Mouse (Mus musculus) lung, embryonic 16.5 days (tissue): ENCODE data around the gene Bphl. TPM values are rescaled to one million over a fixed set of nuclear protein-coding genes. Genes with fewer than 3 reads are reported as not detected.
A peak's percentile ranks its signal among the peaks of the same experiment; 100 is the strongest.

Experiments
- ATAC-seq: fragments of 200-750 bp; cut with Nextera tagmentation; 2 replicates; pipeline ENCODE4 v1.8.0; 2017; ENCODE audit warnings: low read depth, mild to moderate bottlenecking, moderate library complexity
- H3K27ac ChIP-seq: fragments of 300-500 bp; sonication (generic); 2 replicates; pipeline ENCODE4 v1.5.1; 2014; ENCODE audit warnings: mild to moderate bottlenecking, control low read depth, low read length
- H3K27me3 ChIP-seq: fragments of 300-500 bp; sonication (generic); 2 replicates; pipeline ENCODE4 v1.6.1; 2014; ENCODE audit warnings: low read depth, low read length, mixed read lengths; ENCODE audit not compliant: control insufficient read depth, insufficient read depth
- H3K36me3 ChIP-seq: fragments of 300-500 bp; sonication (generic); 2 replicates; pipeline ENCODE4 v1.6.1; 2014; ENCODE audit warnings: low read length; ENCODE audit not compliant: control insufficient read depth, insufficient read depth
- H3K4me1 ChIP-seq: fragments of 300-500 bp; sonication (generic); replicated peaks from 2 replicates; pipeline ENCODE4 v1.6.1; 2014; ENCODE audit warnings: low read length, mixed read lengths; ENCODE audit not compliant: control insufficient read depth, insufficient read depth
- H3K4me2 ChIP-seq: fragments of 300-500 bp; sonication (generic); 2 replicates; pipeline ENCODE4 v1.6.1; 2014; ENCODE audit warnings: low read depth, low read length, control low read depth
- H3K4me3 ChIP-seq: fragments of 300-500 bp; sonication (generic); 2 replicates; pipeline ENCODE4 v1.5.1; 2014; ENCODE audit warnings: mild to moderate bottlenecking, low read length, control low read depth
- H3K9ac ChIP-seq: fragments of 300-500 bp; sonication (generic); 2 replicates; pipeline ENCODE4 v1.6.1; 2014; ENCODE audit warnings: low read length, control low read depth
- H3K9me3 ChIP-seq: fragments of 300-500 bp; sonication (generic); 2 replicates; pipeline ENCODE4 v1.6.1; 2016; ENCODE audit warnings: low read length; ENCODE audit not compliant: control insufficient read depth
- WGBS: fragments of 180-500 bp; shearing (Covaris S2); extraction: QIAGEN DNeasy Blood & Tissue Kit; methylation state at CpG from one replicate; pipeline ENCODE4 v1.1.7; 2014; 5-methylcytosine and 5-hydroxymethylcytosine counted together
- polyA plus RNA-seq: library from polyadenylated mRNA; unstranded; fragments of >200 nt; fragmentation: Nextera tagmentation; extraction: Ambion mirVana; gene quantifications from 2 replicates; pipeline ENCODE4 v1.2.1, GENCODE M21; 2015

Gene Bphl
- polyA plus RNA-seq, 1 experiment from 2014 or later: 70.6 TPM

DNA sequence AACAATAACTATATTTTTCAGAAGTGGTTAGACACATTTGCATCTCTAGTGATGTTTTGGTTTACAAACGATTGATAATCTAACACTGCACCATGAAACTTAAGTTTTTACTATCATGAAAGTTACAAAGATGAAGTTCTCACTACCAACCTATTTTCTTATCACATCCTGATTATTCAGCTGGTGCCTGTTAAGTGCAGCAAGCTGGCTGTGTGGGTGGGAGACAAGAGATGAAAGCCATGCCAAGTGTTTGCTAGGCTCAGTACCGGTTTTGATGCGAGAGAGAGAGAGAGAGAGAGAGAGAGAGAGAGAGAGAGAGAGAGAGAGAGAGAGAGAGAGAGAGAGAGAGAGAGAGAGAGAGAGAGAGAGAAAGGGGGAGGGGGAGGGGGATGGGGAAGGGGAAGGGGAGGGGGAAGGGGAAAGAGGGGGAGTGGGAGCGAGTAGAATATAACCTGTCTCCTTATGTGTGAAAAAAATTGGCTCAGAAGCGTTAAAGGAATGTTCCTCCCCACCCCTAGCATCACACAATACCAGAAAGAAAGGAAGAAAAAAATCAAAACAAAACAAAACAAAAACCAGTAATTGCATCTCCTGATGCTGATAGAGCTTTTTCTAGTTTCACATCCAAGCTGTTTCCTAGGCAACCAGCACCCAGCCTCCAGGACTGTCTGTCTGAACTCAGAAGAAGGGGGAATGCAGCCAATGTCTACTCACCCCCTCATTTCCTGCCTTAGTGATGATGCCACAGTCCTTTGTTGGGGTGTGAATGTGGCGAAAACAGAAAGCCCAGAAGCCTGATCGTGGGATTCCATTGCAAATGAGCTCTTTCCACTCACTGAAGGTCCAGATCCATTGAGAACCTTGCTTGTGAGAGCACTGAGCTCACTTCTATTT, 58.4 kb downstream of the Bphl start:
- H3K9me3 ChIP-seq: no peaks in the 10 kb centered on the region
- H3K4me2 ChIP-seq: peak overlapping the region; percentile 24
- H3K9ac ChIP-seq: no peak overlapping the region
- peak; percentile 82 for ATAC-seq
- H3K36me3 ChIP-seq: no peaks in the 10 kb centered on the region
- H3K4me1 ChIP-seq: peaks cover 11% of the 10 kb centered on the region; the same call in 1 of the 2 replicates
- 30% methylated on average over 6 of the region's 7 CpGs for WGBS
- no peaks in the 10 kb centered on the region for H3K27me3 ChIP-seq
- H3K4me3 ChIP-seq: no peak overlapping the region
- H3K27ac ChIP-seq: peak overlapping the region; percentile 68

GRCm38 (mm10) chr13:34096455-34096854, 59.1 kb downstream of the Bphl start:
- Histone ChIP-seq H3K9me3 (no peaks in the 10 kb centered on the region), H3K4me3 (no peak overlapping the region), H3K4me1 (peaks cover 11% of the 10 kb centered on the region; the same call in 1 of the 2 replicates), H3K27ac (peak overlapping the region; percentile 68), H3K4me2 (peak overlapping the region; percentile 24; the same call in 1 of the 2 replicates), H3K36me3 (no peaks in the 10 kb centered on the region), H3K9ac (no peak overlapping the region), H3K27me3 (no peaks in the 10 kb centered on the region)
- 43% methylated on average over 4 of the region's 4 CpGs for WGBS
- peak; percentile 96 for ATAC-seq

- 79% methylated on average over 3 of the region's 3 CpGs for WGBS
- H3K36me3 ChIP-seq: no peaks in the 10 kb centered on the region
- peaks cover 11% of the 10 kb centered on the region; the same call in 1 of the 2 replicates for H3K4me1 ChIP-seq
- H3K27ac ChIP-seq: peak overlapping the region; percentile 68; the same call in 1 of the 2 replicates
- no peak for ATAC-seq
- no peaks in the 10 kb centered on the region for H3K27me3 ChIP-seq
- H3K9ac ChIP-seq: no peak overlapping the region
- H3K4me3 ChIP-seq: no peak overlapping the region
- H3K4me2 ChIP-seq: no peak overlapping the region
- no peaks in the 10 kb centered on the region for H3K9me3 ChIP-seq
Observed at GRCm38 (mm10) chr13:34097086-34097485, 59.7 kb downstream of the Bphl start.

DNA sequence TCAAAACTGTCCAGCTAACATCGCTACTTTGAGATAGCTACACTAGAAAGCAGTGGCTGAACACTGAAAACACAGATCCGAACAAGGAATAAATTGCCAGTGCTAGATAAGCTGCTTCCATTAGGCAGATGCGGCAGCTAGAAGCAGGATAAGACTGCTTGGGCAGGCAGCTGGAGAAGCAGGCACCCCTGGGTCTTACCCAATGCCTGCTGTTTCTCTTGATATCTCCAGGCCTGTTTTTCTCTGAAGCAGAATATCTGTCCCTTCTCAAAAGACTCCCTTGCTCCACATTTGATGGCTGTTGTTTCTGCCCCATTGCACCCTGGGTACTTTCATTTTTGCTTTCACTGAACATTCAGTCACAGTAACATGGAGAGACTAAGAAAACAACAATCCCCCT, 63.3 kb downstream of the Bphl start:
- Histone ChIP-seq H3K4me3 (no peak overlapping the region), H3K36me3 (no peaks in the 10 kb centered on the region), H3K9ac (no peak overlapping the region), H3K27me3 (no peaks in the 10 kb centered on the region), H3K4me2 (no peak overlapping the region), H3K27ac (no peak overlapping the region), H3K4me1 (peaks cover 11% of the 10 kb centered on the region; the same call in 1 of the 2 replicates), H3K9me3 (no peaks in the 10 kb centered on the region)
- ATAC-seq: no peak
- WGBS: 70% methylated on average over 3 of the region's 3 CpGs

- no peak overlapping the region for H3K4me2 ChIP-seq
- H3K27ac ChIP-seq: no peak overlapping the region
- ATAC-seq: no peak
- WGBS: 90% methylated on average over 10 of the region's 10 CpGs
- H3K4me1 ChIP-seq: peaks cover 7% of the 10 kb centered on the region; the same call in 1 of the 2 replicates
- H3K36me3 ChIP-seq: no peaks in the 10 kb centered on the region
- no peaks in the 10 kb centered on the region for H3K9me3 ChIP-seq
- H3K9ac ChIP-seq: no peak overlapping the region
- no peaks in the 10 kb centered on the region for H3K27me3 ChIP-seq
- no peak overlapping the region for H3K4me3 ChIP-seq
Observed at GRCm38 (mm10) chr13:34101247-34101646, 63.9 kb downstream of the Bphl start.

- H3K4me1 ChIP-seq: peaks cover under 1% of the 10 kb centered on the region; the same call in 1 of the 2 replicates
- H3K27me3 ChIP-seq: no peaks in the 10 kb centered on the region
- H3K36me3 ChIP-seq: no peaks in the 10 kb centered on the region
- no peak overlapping the region for H3K4me3 ChIP-seq
- H3K4me2 ChIP-seq: no peak overlapping the region
- no peaks in the 10 kb centered on the region for H3K9me3 ChIP-seq
- no peak overlapping the region for H3K27ac ChIP-seq
- ATAC-seq: no peak
- no peak overlapping the region for H3K9ac ChIP-seq
- WGBS: 72% methylated on average over 9 of the region's 9 CpGs
Observed at GRCm38 (mm10) chr13:34101908-34102307, 64.5 kb downstream of the Bphl start.

DNA sequence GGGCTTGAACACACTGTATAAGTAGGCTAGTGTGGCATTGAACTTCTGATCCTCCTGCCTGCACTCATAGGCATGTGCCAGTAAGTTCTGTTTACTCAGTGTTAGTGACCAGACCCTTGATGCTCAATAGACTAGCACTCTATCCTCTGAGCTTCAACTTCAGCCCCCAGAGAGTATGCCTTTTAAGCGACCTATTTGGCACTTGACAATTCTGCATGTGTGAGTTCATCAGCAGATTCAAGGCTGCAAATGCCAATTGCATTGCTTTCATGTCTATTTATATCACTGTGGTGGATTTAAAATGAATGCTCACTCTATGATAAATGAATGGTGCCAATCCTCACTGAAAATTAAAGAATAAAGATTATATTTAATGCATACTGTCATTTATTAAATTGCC, 68.0 kb downstream of the Bphl start:
- Histone ChIP-seq H3K9ac (no peak overlapping the region), H3K4me2 (no peak overlapping the region), H3K27me3 (no peaks in the 10 kb centered on the region), H3K27ac (no peak overlapping the region), H3K4me1 (no peaks in the 10 kb centered on the region), H3K4me3 (no peak overlapping the region), H3K36me3 (no peaks in the 10 kb centered on the region), H3K9me3 (no peaks in the 10 kb centered on the region)
- ATAC-seq: no peak
- 33% methylated on average over 1 of the region's 1 CpGs for WGBS

- H3K27me3 ChIP-seq: no peaks in the 10 kb centered on the region
- WGBS: 82% methylated on average over 2 of the region's 2 CpGs
- ATAC-seq: no peak
- no peak overlapping the region for H3K4me3 ChIP-seq
- no peaks in the 10 kb centered on the region for H3K36me3 ChIP-seq
- H3K4me1 ChIP-seq: no peaks in the 10 kb centered on the region
- no peak overlapping the region for H3K9ac ChIP-seq
- no peak overlapping the region for H3K4me2 ChIP-seq
- H3K9me3 ChIP-seq: no peaks in the 10 kb centered on the region
- H3K27ac ChIP-seq: no peak overlapping the region
Observed at GRCm38 (mm10) chr13:34106256-34106655, 68.9 kb downstream of the Bphl start.

DNA sequence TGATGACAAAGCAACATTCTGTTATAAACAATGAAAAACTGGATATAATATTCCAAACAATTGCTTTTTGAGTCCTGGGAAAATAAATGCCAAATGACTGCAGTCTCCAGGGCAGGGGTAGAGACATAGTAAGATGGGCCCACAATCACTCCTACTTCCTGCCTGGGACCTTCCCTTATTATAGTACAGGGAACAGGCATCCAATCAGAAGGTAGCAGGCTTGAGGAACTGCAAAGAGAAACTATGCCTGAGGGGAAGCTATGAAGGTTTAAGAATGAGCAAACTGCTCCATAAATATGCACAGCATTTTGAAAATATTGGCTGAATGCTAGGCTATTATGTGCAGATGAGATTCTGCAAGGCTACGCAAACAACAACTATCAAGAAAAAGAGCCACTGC, 69.6 kb downstream of the Bphl start:
- no peak overlapping the region for H3K4me2 ChIP-seq
- 96% methylated on average over 1 of the region's 1 CpGs for WGBS
- ATAC-seq: no peak

More for the DNA sequence above, 69.6 kb downstream of the Bphl start:
- Histone ChIP-seq H3K9ac (no peak overlapping the region), H3K9me3 (no peaks in the 10 kb centered on the region), H3K27me3 (no peaks in the 10 kb centered on the region), H3K36me3 (no peaks in the 10 kb centered on the region), H3K4me1 (no peaks in the 10 kb centered on the region), H3K27ac (no peak overlapping the region), H3K4me3 (no peak overlapping the region)
